Mouse (Mus musculus) testis, adult 2 months (tissue): Measurements from ENCODE around the gene Tspo.

Experiments
- CTCF ChIP-seq: fragments of 200-500 bp; IDR thresholded peaks from 2 replicates; pipeline ENCODE4 v1.5.1; 2012; ENCODE audit warnings: low read depth, mild to moderate bottlenecking, inconsistent platforms, low read length, moderate library complexity; ENCODE audit not compliant: control insufficient read depth, insufficient read depth, insufficient replicate concordance
- POLR2A ChIP-seq: fragments of 200-500 bp; IDR thresholded peaks from 2 replicates; pipeline ENCODE4 v1.6.1; 2012; ENCODE audit warnings: low read depth, mild to moderate bottlenecking, inconsistent platforms, low read length, moderate library complexity; ENCODE audit not compliant: control insufficient read depth

DNA sequence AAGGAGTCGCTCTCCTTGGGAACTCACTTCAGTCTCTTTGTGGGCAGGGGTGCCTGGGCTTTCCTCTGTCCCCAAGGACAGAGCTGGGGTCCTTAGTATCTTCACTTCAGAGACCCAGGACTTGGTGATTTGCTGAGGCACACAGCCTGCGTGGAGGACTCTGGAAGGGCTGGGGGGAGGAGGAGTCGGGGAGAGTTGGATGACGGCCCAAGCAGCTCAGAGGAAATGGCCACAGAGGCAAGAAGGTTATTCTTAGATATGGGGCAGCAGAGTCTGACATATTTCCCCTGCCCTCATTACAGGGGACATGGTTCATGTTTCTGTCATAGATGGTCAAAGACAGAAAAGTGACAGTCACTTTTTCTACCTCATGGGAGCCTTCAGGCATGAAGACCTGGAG is 23.5 kb upstream of the Tspo start:
- no peak for TF ChIP-seq CTCF
- TF ChIP-seq POLR2A = no peak
